ENCODE assay signal across 10 mouse cellular contexts in genomic region chr3:84581696-84582022, GRCm38 (mm10). TPM values are rescaled to one million over a fixed set of nuclear protein-coding genes. Genes with fewer than 3 reads are reported as not detected.
DNase-seq lines count a peak whose midpoint lies in the region; ATAC-seq lines count a peak whose summit lies in the region.
"Had no signal": no experiment of that assay in that cellular context is flagged by ENCODE, and none has a peak within 500 bp of the region (broad histone marks: within the 10 kb centered on the region; RNA-seq: fewer than 3 reads in every experiment).

No protein-coding gene starts in this region.

- peaks cover 39% of the 10 kb centered on the region for H3K4me1 ChIP-seq in heart, embryonic 12.5 days (replicated peaks)
- peaks cover 24% of the 10 kb centered on the region for H3K4me1 ChIP-seq in forebrain, embryonic 16.5 days (replicated peaks; ENCODE audit: control insufficient read depth, insufficient read depth, low read length)

- H3K27me3 ChIP-seq in heart, embryonic 12.5 days (replicated peaks), result no peaks in the 10 kb centered on the region
- no peaks in the 10 kb centered on the region for H3K27me3 ChIP-seq in forebrain, embryonic 16.5 days (replicated peaks; ENCODE audit: control insufficient read depth, insufficient read depth, low read length)
- H3K27me3 ChIP-seq: Patski had no signal

- H3K79me2 ChIP-seq in macrophage (ENCODE audit: inconsistent target), result peaks cover 57% of the 10 kb centered on the region

- peak overlapping the region; percentile 76 for H3K4me3 ChIP-seq in heart, embryonic 12.5 days
- peak overlapping the region; percentile 93 for H3K4me3 ChIP-seq in forebrain, embryonic 16.5 days (replicated peaks; ENCODE audit: low read length)
- peak overlapping the region; percentile 96 for H3K4me3 ChIP-seq in macrophage (ENCODE audit: inconsistent target)

- no peak for DNase-seq in heart, postnatal 14 days
- DNase-seq in cerebellum, postnatal 36 days, result no peak
- DNase-seq in thymus, postnatal 36 days, result no peak

- ATAC-seq in heart, embryonic 12.5 days (ENCODE audit: insufficient number of reproducible peaks, low FRiP score), result no peak
- peak; percentile 13 for ATAC-seq in CD4-positive, CD25-positive, alpha-beta regulatory T cell, adult 4 months
- no peak for ATAC-seq in forebrain, embryonic 16.5 days
- no peak for ATAC-seq in monocyte, adult 5-6 weeks (replicated peaks; ENCODE audit: insufficient number of reproducible peaks, low FRiP score, low TSS enrichment, poor library complexity, severe bottlenecking)

- intact Hi-C loops in heart, postnatal 14 days (cut with DNase I), result no loop called here

- H3K36me3 ChIP-seq in heart, embryonic 12.5 days, result no peaks in the 10 kb centered on the region
- H3K36me3 ChIP-seq in forebrain, embryonic 16.5 days (ENCODE audit: control insufficient read depth, insufficient read depth), result no peaks in the 10 kb centered on the region
- H3K36me3 ChIP-seq in macrophage (ENCODE audit: inconsistent target), result no peaks in the 10 kb centered on the region

- peak overlapping the region; percentile 83 for H3K4me2 ChIP-seq in heart, embryonic 12.5 days
- H3K4me2 ChIP-seq in forebrain, embryonic 16.5 days (ENCODE audit: low read length), result peak overlapping the region; percentile 89

- WGBS in heart, embryonic 12.5 days, result 0% methylated on average over 4 of the region's 4 CpGs
- 0% methylated on average over 4 of the region's 4 CpGs for WGBS in forebrain, embryonic 16.5 days
- WGBS in macrophage (ENCODE audit: missing documents), result 4% methylated on average over 3 of the region's 4 CpGs

- H3K9me3 ChIP-seq in heart, embryonic 12.5 days (replicated peaks), result no peaks in the 10 kb centered on the region
- no peaks in the 10 kb centered on the region for H3K9me3 ChIP-seq in forebrain, embryonic 16.5 days (ENCODE audit: control insufficient read depth, low read length)

- peak overlapping the region; percentile 82 for H3K9ac ChIP-seq in heart, embryonic 12.5 days
- H3K9ac ChIP-seq in forebrain, embryonic 16.5 days (replicated peaks; ENCODE audit: low read depth, low read length), result peak overlapping the region; percentile 81

- peak overlapping the region; percentile 93 for H3K27ac ChIP-seq in heart, embryonic 12.5 days (ENCODE audit: poor library complexity, severe bottlenecking)
- H3K27ac ChIP-seq in forebrain, embryonic 16.5 days (ENCODE audit: low read length), result peak overlapping the region; percentile 89
- H3K27ac ChIP-seq in macrophage, result peak overlapping the region; percentile 63

RNA-seq across cellular contexts. Expression of gene Arfip1, which starts 0.8 kb away (rescaled TPM):
- polyA plus RNA-seq in heart, embryonic 12.5 days (2016; fragmentation: Nextera tagmentation; extraction: Ambion mirVana), result 49.3 and 50.8 TPM in 2 replicates
- 10 to 100 TPM; 17.8 to 18.9 TPM for total RNA-seq in heart, postnatal 14 days (2021)
- 10 to 100 TPM; 37.0 to 40.9 TPM for polyA plus RNA-seq in CD4-positive, CD25-positive, alpha-beta regulatory T cell, adult 4 months (2017; shearing (Covaris generic))
- 24.9 and 30.2 TPM in 2 replicates for polyA plus RNA-seq in forebrain, embryonic 16.5 days (2015; fragmentation: Nextera tagmentation; extraction: Ambion mirVana)
- 10 to 100 TPM in 22 of 26 experiments, 1 to 10 TPM in 4; 7.9 to 59.0 (median 31.1) TPM for total RNA-seq in macrophage (2018; cell fraction: chromatin; rRNA removed)
- 10 to 100 TPM; 32.4 to 70.7 (median 52.5) TPM for total RNA-seq in macrophage (2018; cell fraction: cytosol; rRNA removed)
- 10 to 100 TPM; 13.6 to 78.5 (median 42.9) TPM for total RNA-seq in macrophage (2018; cell fraction: nucleus; rRNA removed)
- polyA plus RNA-seq in macrophage (2018), result 40.0 to 44.3 TPM (median 42.0 TPM) in 3 replicates
- 61.3 to 80.6 TPM (median 68.6 TPM) in 3 replicates for total RNA-seq in monocyte, adult 5-6 weeks (2017)

RNA-seq across cellular contexts. Expression of gene Tigd4, which starts 11.7 kb away (rescaled TPM):
- polyA plus RNA-seq in heart, embryonic 12.5 days (2016; fragmentation: Nextera tagmentation; extraction: Ambion mirVana), result not detected in 2 replicates
- total RNA-seq in heart, postnatal 14 days (2021), result under 1 TPM; 0.07 to 0.15 TPM
- polyA plus RNA-seq in CD4-positive, CD25-positive, alpha-beta regulatory T cell, adult 4 months (2017; shearing (Covaris generic)), result not detected
- polyA plus RNA-seq in forebrain, embryonic 16.5 days (2015; fragmentation: Nextera tagmentation; extraction: Ambion mirVana), result 0.06 TPM in 1 of 2 replicates, not detected in the other
- under 1 TPM in 1 of 26 experiments, not detected in 25; 0.29 TPM for total RNA-seq in macrophage (2018; cell fraction: chromatin; rRNA removed)
- not detected for total RNA-seq in macrophage (2018; cell fraction: cytosol; rRNA removed)
- not detected for total RNA-seq in macrophage (2018; cell fraction: nucleus; rRNA removed)
- polyA plus RNA-seq in macrophage (2018), result not detected in 3 replicates
- total RNA-seq in monocyte, adult 5-6 weeks (2017), result not detected in 3 replicates
- total RNA-seq: left cerebral cortex, postnatal 14 days had no signal
